Mouse (Mus musculus) cerebellum, postnatal 4 days (tissue): ENCODE results near the gene Gm10428.

Experiments
- DNase-seq, 2 experiments: peaks; one replicate each; pipeline ENCODE4 v3.0.0; 2022; ENCODE audit warnings: low spot score in 2 of 2, mixed read lengths in 1 of 2

Gene Gm10428

DNA sequence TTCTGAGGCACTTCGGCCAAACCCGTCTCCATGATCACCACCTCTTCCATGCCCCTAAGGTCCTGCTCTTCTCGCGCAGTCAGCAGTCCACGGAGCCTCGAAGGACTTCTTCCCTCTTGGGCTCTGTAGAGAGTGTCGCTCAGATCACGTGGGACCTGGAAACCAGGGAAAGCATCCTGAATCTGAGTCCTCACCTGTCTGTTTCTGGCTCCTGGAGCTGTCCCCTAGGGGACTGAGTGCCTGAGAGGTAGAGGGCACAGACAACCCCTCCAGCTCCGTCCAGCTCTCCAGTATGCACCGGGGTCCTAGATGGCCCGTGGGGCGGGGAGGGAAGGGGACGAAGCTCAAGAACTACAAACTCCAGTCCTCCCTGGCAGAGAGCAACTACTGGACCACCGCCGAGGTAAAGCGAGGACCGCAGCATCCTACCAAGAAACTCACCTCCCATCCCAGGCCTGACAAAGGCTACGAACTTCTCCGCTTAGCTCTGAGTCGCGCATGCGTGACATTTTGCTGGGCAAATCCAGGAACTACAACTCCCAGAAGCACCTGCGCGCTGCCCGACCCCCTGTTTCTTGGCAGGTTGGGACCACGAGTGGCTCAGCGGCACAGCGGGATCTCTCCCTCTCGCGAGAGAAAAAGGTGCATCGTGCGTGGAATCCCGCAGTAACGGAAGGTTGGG, 36.2 kb downstream of the Gm10428 start, which contains the start of gene Zfp286:
Zfp286 (minus strand) TSS at position 528 of the 682 bp plus-strand sequence.
- peak; percentile 73 to 88 for DNase-seq

DNA sequence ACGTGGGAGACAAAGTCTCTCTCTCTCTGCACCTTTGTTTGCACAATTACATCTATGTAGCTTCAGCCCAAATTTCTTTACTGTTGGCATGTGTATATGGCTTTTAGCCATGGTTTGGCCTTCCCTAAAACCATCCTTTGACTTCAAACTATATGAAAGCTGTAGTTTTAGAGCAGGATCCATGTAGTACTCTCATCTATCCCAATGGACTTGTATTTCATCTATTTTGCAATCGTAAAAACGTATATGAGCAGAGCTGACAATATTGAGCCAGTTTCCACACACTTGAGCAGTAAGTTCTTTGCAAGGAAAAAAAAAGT, 36.7 kb downstream of the Gm10428 start:
- no peak for DNase-seq
